Mouse (Mus musculus) CH12.LX (cell line): ENCODE measurements around the gene Hba-a1. TPM values are rescaled to one million over a fixed set of nuclear protein-coding genes. Genes with fewer than 3 reads are reported as not detected.
A peak's percentile ranks its signal among the peaks of the same experiment; 100 is the strongest.

Experiments used
- DNase-seq: peaks from one replicate; pipeline ENCODE4 v3.0.0-alpha.2; 2013; ENCODE audit errors: extremely low read depth
- H3K27ac ChIP-seq: 2 replicates; pipeline ENCODE4 v1.5.1; 2012; ENCODE audit warnings: low read depth, mild to moderate bottlenecking, control low read depth, moderate library complexity; ENCODE audit not compliant: insufficient read depth
- H3K27me3 ChIP-seq: replicated peaks from 2 replicates; pipeline ENCODE3; 2012; ENCODE audit warnings: inconsistent platforms
- H3K36me3 ChIP-seq, 2 experiments: replicated peaks in 1 of 2; 2 replicates each; pipeline versions ENCODE3 to v1.6.1; 2012; ENCODE audit warnings: inconsistent platforms in 1 of 2, low read length in 1 of 2, mild to moderate bottlenecking in 1 of 2, mixed read lengths in 1 of 2, moderate library complexity in 1 of 2; ENCODE audit not compliant: control insufficient read depth in 1 of 2, insufficient read depth in 1 of 2
- H3K4me1 ChIP-seq, 2 experiments: 2 replicates each; pipeline ENCODE4 v1.6.1; 2012; ENCODE audit warnings: inconsistent platforms in 1 of 2, moderate library complexity in 1 of 2; ENCODE audit not compliant: insufficient read depth in 2 of 2, control insufficient read depth in 1 of 2
- H3K4me2 ChIP-seq: 2 replicates; pipeline ENCODE4 v1.6.1; 2012; ENCODE audit warnings: low read depth, mild to moderate bottlenecking, control low read depth; ENCODE audit not compliant: poor library complexity, insufficient read depth, severe bottlenecking
- H3K4me3 ChIP-seq, 3 experiments: fragments of 150-350 bp in 1 of 3; sonication (generic) in 1 of 3; replicated peaks in 1 of 3; 2 replicates each; pipeline versions ENCODE3 to v1.5.1; 2011 to 2012; ENCODE audit warnings: low read depth in 2 of 3, low read length in 2 of 3, mild to moderate bottlenecking in 2 of 3, moderate library complexity in 2 of 3, control low read depth in 1 of 3, improper control_type of control experiment in 1 of 3, inconsistent platforms in 1 of 3, mixed read lengths in 1 of 3; ENCODE audit not compliant: poor library complexity in 1 of 3
- H3K79me2 ChIP-seq: replicated peaks from 2 replicates; pipeline ENCODE4 v1.6.1; 2012; ENCODE audit warnings: mild to moderate bottlenecking, moderate library complexity; ENCODE audit not compliant: control insufficient read depth, poor library complexity, insufficient read depth, severe bottlenecking; ENCODE audit errors: extremely low read depth
- H3K9ac ChIP-seq: 2 replicates; pipeline ENCODE4 v1.6.1; 2012; ENCODE audit warnings: low read depth, mild to moderate bottlenecking, control low read depth, moderate library complexity; ENCODE audit not compliant: insufficient read depth
- H3K9me3 ChIP-seq: replicated peaks from 2 replicates; pipeline ENCODE3; 2012; ENCODE audit warnings: low read length, inconsistent platforms, mixed read lengths
- BHLHE40 ChIP-seq: IDR thresholded peaks from 2 replicates; pipeline ENCODE4 v1.6.1; 2011; ENCODE audit warnings: mild to moderate bottlenecking, low read depth, low read length, improper control_type of control experiment
- CHD1 ChIP-seq: IDR thresholded peaks from 2 replicates; pipeline ENCODE4 v1.6.1; 2012; ENCODE audit warnings: low read depth, low read length, improper control_type of control experiment, inconsistent platforms
- CHD2 ChIP-seq: IDR thresholded peaks from 2 replicates; pipeline ENCODE4 v1.6.1; 2011; ENCODE audit warnings: low read length, improper control_type of control experiment
- CTCF ChIP-seq, 2 experiments: IDR thresholded peaks in 1 of 2; conservative IDR thresholded peaks in 1 of 2; 2 replicates each; pipeline ENCODE4 v1.5.1; 2011 to 2012; ENCODE audit warnings: low read depth in 2 of 2, low read length in 2 of 2, improper control_type of control experiment in 1 of 2, inconsistent platforms in 1 of 2, mild to moderate bottlenecking in 1 of 2, moderate library complexity in 1 of 2
- E2F4 ChIP-seq: IDR thresholded peaks from 2 replicates; pipeline ENCODE4 v1.6.1; 2011; ENCODE audit warnings: low read depth, low read length, improper control_type of control experiment; ENCODE audit not compliant: insufficient replicate concordance
- ELF1 ChIP-seq: IDR thresholded peaks from 2 replicates; pipeline ENCODE4 v1.6.1; 2014; ENCODE audit warnings: low read depth, mild to moderate bottlenecking, inconsistent platforms, low read length, improper control_type of control experiment
- ETS1 ChIP-seq: conservative IDR thresholded peaks from 2 replicates; pipeline ENCODE4 v1.6.1; 2012; ENCODE audit warnings: low read depth, mild to moderate bottlenecking, inconsistent platforms, low read length, improper control_type of control experiment, moderate library complexity
- GABPA ChIP-seq: IDR thresholded peaks from 2 replicates; pipeline ENCODE4 v1.6.1; 2012; ENCODE audit warnings: low read depth, low read length, improper control_type of control experiment, inconsistent platforms; ENCODE audit not compliant: insufficient replicate concordance
- HCFC1 ChIP-seq: IDR thresholded peaks from 2 replicates; pipeline ENCODE4 v1.6.1; 2012; ENCODE audit warnings: low read depth, mild to moderate bottlenecking, inconsistent platforms, low read length, improper control_type of control experiment
- IRF4 ChIP-seq: IDR thresholded peaks from 2 replicates; pipeline ENCODE4 v1.6.1; 2014; ENCODE audit warnings: low read depth, mild to moderate bottlenecking, inconsistent platforms, low read length, improper control_type of control experiment
- JUN ChIP-seq: IDR thresholded peaks from 2 replicates; pipeline ENCODE4 v1.6.1; 2011; ENCODE audit warnings: low read depth, mild to moderate bottlenecking, low read length, improper control_type of control experiment, moderate library complexity; ENCODE audit not compliant: insufficient read depth
- JUND ChIP-seq: conservative IDR thresholded peaks from 2 replicates; pipeline ENCODE4 v1.6.1; 2011; ENCODE audit warnings: low read depth, low read length, improper control_type of control experiment
- MAFK ChIP-seq: IDR thresholded peaks from 2 replicates; pipeline ENCODE4 v1.6.1; 2011; ENCODE audit warnings: low read length, improper control_type of control experiment; ENCODE audit not compliant: insufficient replicate concordance
- MAX ChIP-seq: IDR thresholded peaks from 2 replicates; pipeline ENCODE4 v1.6.1; 2011; ENCODE audit warnings: low read length, improper control_type of control experiment
- MAZ ChIP-seq: IDR thresholded peaks from 2 replicates; pipeline ENCODE4 v1.6.1; 2012; ENCODE audit warnings: low read depth, mild to moderate bottlenecking, inconsistent platforms, low read length, improper control_type of control experiment, moderate library complexity
- MEF2A ChIP-seq: IDR thresholded peaks from 2 replicates; pipeline ENCODE4 v1.6.1; 2014; ENCODE audit warnings: low read depth, mild to moderate bottlenecking, inconsistent platforms, low read length, improper control_type of control experiment, borderline replicate concordance
- MYC ChIP-seq: IDR thresholded peaks from 2 replicates; pipeline ENCODE4 v1.6.1; 2011; ENCODE audit warnings: low read depth, mild to moderate bottlenecking, improper control_type of control experiment, low read length
- NRF1 ChIP-seq: IDR thresholded peaks from 2 replicates; pipeline ENCODE4 v1.6.1; 2014; ENCODE audit warnings: low read depth, mild to moderate bottlenecking, inconsistent platforms, low read length, improper control_type of control experiment, moderate library complexity
- PAX5 ChIP-seq: IDR thresholded peaks from 2 replicates; pipeline ENCODE4 v1.6.1; 2012; ENCODE audit warnings: low read length, inconsistent platforms, mixed read lengths
- POLR2A ChIP-seq: IDR thresholded peaks from 2 replicates; pipeline ENCODE4 v1.6.1; 2011; ENCODE audit warnings: low read depth, mild to moderate bottlenecking, improper control_type of control experiment, low read length
- POLR2AphosphoS2 ChIP-seq: IDR thresholded peaks from 2 replicates; pipeline ENCODE4 v1.6.1; 2011; ENCODE audit warnings: low read depth, low read length, improper control_type of control experiment
- RAD21 ChIP-seq: IDR thresholded peaks from 2 replicates; pipeline ENCODE4 v1.6.1; 2011; ENCODE audit warnings: low read depth, mild to moderate bottlenecking, low read length, improper control_type of control experiment, moderate library complexity
- SIN3A ChIP-seq: IDR thresholded peaks from 2 replicates; pipeline ENCODE4 v1.6.1; 2012; ENCODE audit warnings: low read length, improper control_type of control experiment, inconsistent platforms
- TBP ChIP-seq: conservative IDR thresholded peaks from 2 replicates; pipeline ENCODE4 v1.6.1; 2011; ENCODE audit warnings: low read depth, low read length, improper control_type of control experiment
- TCF12 ChIP-seq: IDR thresholded peaks from 2 replicates; pipeline ENCODE4 v1.6.1; 2014; ENCODE audit warnings: low read depth, mild to moderate bottlenecking, inconsistent platforms, low read length, improper control_type of control experiment
- UBTF ChIP-seq: IDR thresholded peaks from 2 replicates; pipeline ENCODE4 v1.6.1; 2012; ENCODE audit warnings: low read depth, mild to moderate bottlenecking, inconsistent platforms, low read length, improper control_type of control experiment, moderate library complexity
- USF1 ChIP-seq: IDR thresholded peaks from 2 replicates; pipeline ENCODE4 v1.6.1; 2014; ENCODE audit warnings: low read depth, mild to moderate bottlenecking, inconsistent platforms, low read length, improper control_type of control experiment
- USF2 ChIP-seq: conservative IDR thresholded peaks from 2 replicates; pipeline ENCODE4 v1.6.1; 2011; ENCODE audit warnings: low read depth, low read length, improper control_type of control experiment
- ZC3H11A ChIP-seq: IDR thresholded peaks from 2 replicates; pipeline ENCODE4 v1.6.1; 2012; ENCODE audit warnings: low read depth, mild to moderate bottlenecking, inconsistent platforms, low read length, improper control_type of control experiment
- ZKSCAN1 ChIP-seq: IDR thresholded peaks from 2 replicates; pipeline ENCODE4 v1.6.1; 2012; ENCODE audit warnings: low read depth, inconsistent platforms, low read length, improper control_type of control experiment, borderline replicate concordance
- dilution Hi-C: fragments of 300-500 bp; cut with MboI; formaldehyde crosslinking; loops from 2 replicates; pipeline ENCODE4 v1.14.3; 2020; ENCODE audit warnings: low sequenced_read_pairs; ENCODE audit not compliant: extremely low pct_unique_long_range_greater_than_20kb, extremely low pct_ligation_motif_present
- in situ Hi-C: fragments of 300-500 bp; cut with MboI; formaldehyde crosslinking; loops from 3 replicates; pipeline ENCODE4 v1.14.3; 2019; ENCODE audit warnings: low sequenced_read_pairs, low pct_ligation_motif_present, low pct_unique_long_range_greater_than_20kb, mixed read lengths
- polyA plus RNA-seq: library from polyadenylated mRNA; unstranded; fragments of >175 nt; gene quantifications from 2 replicates; pipeline ENCODE4 v1.2.1, GENCODE M21; 2012; ENCODE audit warnings: low read depth; ENCODE audit not compliant: insufficient read length
- total RNA-seq, 2 experiments: library from RNA; depleted of rRNA; stranded (reverse); fragments of 300-350 nt in 1 of 2; fragments of >200 nt in 1 of 2; gene quantifications; 2 replicates each; pipeline ENCODE4 v1.2.3; 2012 to 2014

The Hba-a1 gene
- total and polyA plus RNA-seq, 3 experiments, result 4.7 to 5.2 (median 4.9) TPM

- TF ChIP-seq CHD1, result peak; percentile 61; the same call in 1 of the 2 replicates
- TF ChIP-seq MYC, result no peak
- peak; percentile 57 for TF ChIP-seq SIN3A
- no peak for TF ChIP-seq NRF1
- H3K79me2 ChIP-seq, result no peaks in the 10 kb centered on the region
- no peaks in the 10 kb centered on the region for H3K27me3 ChIP-seq
- peaks cover 11 to 25% of the 10 kb centered on the region in 2 experiments for H3K4me1 ChIP-seq
- dilution Hi-C loops, result no loop called here
- no peak overlapping the region for H3K4me2 ChIP-seq
- DNase-seq, result no peak
- H3K4me3 ChIP-seq, result no peak overlapping the region
- in situ Hi-C loops, result loop anchor here (5.0 to 10.0 kb wide), 2 partner anchors 35 to 53 kb away; partner anchors contain the start of gene Il9r
- no peak overlapping the region for H3K9ac ChIP-seq
- H3K36me3 ChIP-seq, result peaks cover 74 to 93% of the 10 kb centered on the region in 2 experiments
- no peaks in the 10 kb centered on the region for H3K9me3 ChIP-seq
- 0 out of 2 replicates have a peak overlapping the region, but pooled peaks have one; percentile 27 for H3K27ac ChIP-seq
Measured at GRCm38 (mm10) chr11:32237411-32237795, 45.9 kb upstream of the Hba-a1 start.

GRCm38 (mm10) chr11:32238093-32238860 is 45.0 kb upstream of the Hba-a1 start:
- H3K27me3 ChIP-seq, result no peaks in the 10 kb centered on the region
- peak overlapping the region; percentile 42 for H3K4me2 ChIP-seq
- H3K27ac ChIP-seq, result peak overlapping the region; percentile 27
- H3K9ac ChIP-seq, result 0 out of 2 replicates have a peak overlapping the region, but pooled peaks have one; percentile 8
- peaks cover 75 to 93% of the 10 kb centered on the region in 2 experiments for H3K36me3 ChIP-seq
- H3K9me3 ChIP-seq, result no peaks in the 10 kb centered on the region
- H3K79me2 ChIP-seq, result no peaks in the 10 kb centered on the region
- peak; percentile 84 for DNase-seq
- in situ Hi-C loops (loop anchor here (5.0 to 10.0 kb wide), 2 partner anchors 36 to 53 kb away; partner anchors contain the start of gene Il9r), dilution Hi-C loops (no loop called here)
- peaks cover 11 to 30% of the 10 kb centered on the region in 2 experiments for H3K4me1 ChIP-seq
- H3K4me3 ChIP-seq, result no peak overlapping the region
- TF ChIP-seq POLR2AphosphoS2, result no peak
- no peak for TF ChIP-seq MYC
- no peak for TF ChIP-seq USF2
- no peak; the same call in 1 of the 2 replicates for TF ChIP-seq SIN3A
- peak; percentile 15; the same call in 1 of the 2 replicates for TF ChIP-seq JUND
- no peak for TF ChIP-seq ZKSCAN1
- TF ChIP-seq ZC3H11A, result peak; percentile 94
- no peak for TF ChIP-seq CHD1
- no peak for TF ChIP-seq CHD2
- TF ChIP-seq IRF4, result peak; percentile 72
- TF ChIP-seq TCF12, result no peak
- TF ChIP-seq MEF2A, result peak; percentile 72
- no peak for TF ChIP-seq USF1
- TF ChIP-seq TBP, result no peak
- TF ChIP-seq RAD21, result no peak; the same call in none of the 2 replicates
- TF ChIP-seq BHLHE40, result no peak
- 0 out of 2 replicates have a peak, but pooled peaks have one; percentile 48 for TF ChIP-seq E2F4
- TF ChIP-seq PAX5, result no peak
- TF ChIP-seq ETS1, result no peak
- TF ChIP-seq ELF1, result 0 out of 2 replicates have a peak, but pooled peaks have one; percentile 28
- peak; percentile 97 to 98 for TF ChIP-seq CTCF (conservative IDR thresholded peaks at IDR 0.05 in 1 of 2, IDR thresholded peaks at IDR 0.05 in 1 of 2; ENCODE audit: low read depth in 2 of 2, low read length in 2 of 2)
- no peak for TF ChIP-seq MAZ
- TF ChIP-seq MAX, result no peak
- no peak for TF ChIP-seq UBTF
- TF ChIP-seq MAFK, result no peak
- no peak for TF ChIP-seq POLR2A
- TF ChIP-seq GABPA, result no peak
- TF ChIP-seq HCFC1, result no peak
- TF ChIP-seq JUN, result no peak
